Mouse (Mus musculus) cerebellum, adult 18-20 months (tissue): ENCODE measurements around the gene Abca2.

ENCODE experiments used
- DNase-seq, 2 experiments: peaks; one replicate each; pipeline ENCODE4 v3.0.0; 2021

The Abca2 gene

GRCm38 (mm10) chr2:25425481-25425880 lies 3.0 kb upstream of the Abca2 start:
- DNase-seq: peak; percentile 53 to 65

GRCm38 (mm10) chr2:25426721-25427191 lies 1.7 kb upstream of the Abca2 start:
- peak; percentile 82 to 88 for DNase-seq

GRCm38 (mm10) chr2:25427256-25427655 lies 1.2 kb upstream of the Abca2 start:
- DNase-seq: no peak

- peak; percentile 65 to 78 for DNase-seq
Measured at GRCm38 (mm10) chr2:25429435-25430180, 1.1 kb downstream of the Abca2 start.

- peak in 1 of 2 experiments; percentile 54 for DNase-seq
Measured at GRCm38 (mm10) chr2:25430395-25431233, 2.1 kb downstream of the Abca2 start.

- DNase-seq: peak; percentile 51 to 52
Measured at GRCm38 (mm10) chr2:25431308-25431855, 2.9 kb downstream of the Abca2 start.

GRCm38 (mm10) chr2:25432326-25433098 lies 4.0 kb downstream of the Abca2 start:
- no peak for DNase-seq

GRCm38 (mm10) chr2:25433101-25433500 lies 4.6 kb downstream of the Abca2 start:
- peak in 1 of 2 experiments; percentile 30 for DNase-seq

- DNase-seq: peak; percentile 93 to 97
Measured at GRCm38 (mm10) chr2:25434292-25434691, 5.8 kb downstream of the Abca2 start.

GRCm38 (mm10) chr2:25436286-25436820 lies 7.8 kb downstream of the Abca2 start:
- DNase-seq: peak in 1 of 2 experiments; percentile 39

- DNase-seq: peak in 1 of 2 experiments; percentile 48
Measured at GRCm38 (mm10) chr2:25441067-25441466, 12.6 kb downstream of the Abca2 start.

GRCm38 (mm10) chr2:25442682-25443081 lies 14.2 kb downstream of the Abca2 start:
- no peak for DNase-seq

- DNase-seq: no peak
Measured at GRCm38 (mm10) chr2:25450853-25451647, 22.5 kb downstream of the Abca2 start.

GRCm38 (mm10) chr2:25452951-25453350 lies 24.4 kb downstream of the Abca2 start:
- DNase-seq: no peak

- DNase-seq: peak in 1 of 2 experiments; percentile 31
Measured at GRCm38 (mm10) chr2:25456205-25456953, 27.9 kb downstream of the Abca2 start, which contains the start of gene Clic3. Gene Clic3 (plus strand): TSS chr2:25456838.

GRCm38 (mm10) chr2:25457022-25457896 lies 28.8 kb downstream of the Abca2 start:
- peak; percentile 52 to 57 for DNase-seq

- DNase-seq: peak in 1 of 2 experiments; percentile 57
Measured at GRCm38 (mm10) chr2:25458911-25459310, 30.4 kb downstream of the Abca2 start.

- peak in 1 of 2 experiments; percentile 53 for DNase-seq
Measured at GRCm38 (mm10) chr2:25460135-25460534, 31.6 kb downstream of the Abca2 start.

GRCm38 (mm10) chr2:25460551-25461309 lies 32.2 kb downstream of the Abca2 start, which contains the start of gene Paxx:
Gene Paxx (minus strand): TSS chr2:25461094.
- peak; percentile 92 to 94 for DNase-seq
